Mouse (Mus musculus) embryonic facial prominence, embryonic 11.5 days (tissue): ENCODE measurements around the gene Lrrc8e. TPM values are rescaled to one million over a fixed set of nuclear protein-coding genes. Genes with fewer than 3 reads are reported as not detected.

Experiments used
- polyA plus RNA-seq: library from polyadenylated mRNA; unstranded; fragments of >200 nt; fragmentation: Nextera tagmentation; extraction: Ambion mirVana; gene quantifications from 2 replicates; pipeline ENCODE4 v1.2.1, GENCODE M21; 2014

Gene Lrrc8e
- polyA plus RNA-seq, 1 experiment from 2014 or later = 0.32 TPM

Other genes with a start within 250 kb of the Lrrc8e start
- gene Cd209f, start 121.0 kb upstream of the Lrrc8e start, polyA plus RNA-seq = not detected in 2 replicates
- gene Cd209g, start 92.7 kb upstream of the Lrrc8e start, polyA plus RNA-seq = not detected in 2 replicates
- gene Evi5l, start 60.3 kb upstream of the Lrrc8e start, polyA plus RNA-seq = 16.0 and 20.0 TPM in 2 replicates
- 7.1 and 9.8 TPM in 2 replicates for gene Prr36, start 9.4 kb upstream of the Lrrc8e start, polyA plus RNA-seq
- gene Map2k7, start 11.9 kb downstream of the Lrrc8e start, polyA plus RNA-seq = 16.7 TPM in 2 replicates
- gene Gm49320, start 12.0 kb downstream of the Lrrc8e start, polyA plus RNA-seq = 0.53 and 0.67 TPM in 2 replicates
- 1.5 and 1.8 TPM in 2 replicates for gene Tgfbr3l, start 21.4 kb downstream of the Lrrc8e start, polyA plus RNA-seq
- 59.8 and 67.4 TPM in 2 replicates for gene Snapc2, start 26.3 kb downstream of the Lrrc8e start, polyA plus RNA-seq
- gene Ctxn1, start 32.4 kb downstream of the Lrrc8e start, polyA plus RNA-seq = 75.3 and 88.2 TPM in 2 replicates
- gene Timm44, start 49.1 kb downstream of the Lrrc8e start, polyA plus RNA-seq = 70.2 and 74.3 TPM in 2 replicates
- 13.6 and 14.0 TPM in 2 replicates for gene Ccl25, start 98.4 kb downstream of the Lrrc8e start, polyA plus RNA-seq
- 384 and 409 TPM in 2 replicates for gene Elavl1, start 98.6 kb downstream of the Lrrc8e start, polyA plus RNA-seq